Mouse (Mus musculus) erythroblast, embryonic 14.5 days (primary cell): ENCODE results near the gene Vps4b. TPM values are rescaled to one million over a fixed set of nuclear protein-coding genes. Genes with fewer than 3 reads are reported as not detected.

Experiments
- H3K27me3 ChIP-seq: 2 replicates; pipeline ENCODE4 v1.6.1; 2012; ENCODE audit warnings: inconsistent platforms; ENCODE audit not compliant: control insufficient read depth
- H3K36me3 ChIP-seq: 2 replicates; pipeline ENCODE4 v1.6.1; 2012; ENCODE audit warnings: mild to moderate bottlenecking, inconsistent platforms; ENCODE audit not compliant: control insufficient read depth
- H3K4me1 ChIP-seq: 2 replicates; pipeline ENCODE4 v1.6.1; 2012; ENCODE audit warnings: inconsistent platforms; ENCODE audit not compliant: control insufficient read depth
- H3K4me3 ChIP-seq: replicated peaks from 2 replicates; pipeline ENCODE3; 2012; ENCODE audit warnings: moderate library complexity, mild to moderate bottlenecking, inconsistent platforms
- H3K9me3 ChIP-seq: 2 replicates; pipeline ENCODE4 v1.6.1; 2012; ENCODE audit warnings: low read length, inconsistent platforms, mixed read lengths; ENCODE audit not compliant: control insufficient read depth
- GATA1 ChIP-seq: IDR thresholded peaks from 2 replicates; pipeline ENCODE4 v1.6.1; 2012; ENCODE audit warnings: low read length, inconsistent platforms, mixed read lengths
- TAL1 ChIP-seq: IDR thresholded peaks from 3 replicates; pipeline ENCODE4 v1.6.1; 2012; ENCODE audit warnings: low read length, inconsistent platforms, mixed read lengths
- polyA plus RNA-seq: library from polyadenylated mRNA; stranded (reverse); fragments of >175 nt; gene quantifications from 2 replicates; pipeline ENCODE4 v1.2.3, GENCODE M21; 2012

Gene Vps4b
- polyA plus RNA-seq, 1 experiment: 0.37 TPM

GRCm38 (mm10) chr1:106795634-106796541, 640 bp downstream of the Vps4b start:
- Histone ChIP-seq H3K4me1 (peaks cover 29% of the 10 kb centered on the region), H3K4me3 (peak overlapping the region; percentile 85), H3K9me3 (no peaks in the 10 kb centered on the region)

GRCm38 (mm10) chr1:106774896-106775295, 21.6 kb downstream of the Vps4b start:
- H3K27me3 ChIP-seq: no peaks in the 10 kb centered on the region
- peaks cover 92% of the 10 kb centered on the region for H3K36me3 ChIP-seq
- no peak for TF ChIP-seq GATA1
- no peak for TF ChIP-seq TAL1
- no peak overlapping the region for H3K4me3 ChIP-seq
- H3K4me1 ChIP-seq: no peaks in the 10 kb centered on the region
- H3K9me3 ChIP-seq: no peaks in the 10 kb centered on the region

More at GRCm38 (mm10) chr1:106795634-106796541, 640 bp downstream of the Vps4b start:
- TF ChIP-seq GATA1 (no peak), TAL1 (no peak)
- no peaks in the 10 kb centered on the region for H3K27me3 ChIP-seq
- H3K36me3 ChIP-seq: peaks cover 12% of the 10 kb centered on the region

GRCm38 (mm10) chr1:106774092-106774491, 22.4 kb downstream of the Vps4b start:
- TF ChIP-seq TAL1 (no peak), GATA1 (no peak)
- H3K4me3 ChIP-seq: no peak overlapping the region
- peaks cover 89% of the 10 kb centered on the region for H3K36me3 ChIP-seq
- H3K27me3 ChIP-seq: no peaks in the 10 kb centered on the region
- no peaks in the 10 kb centered on the region for H3K4me1 ChIP-seq
- no peaks in the 10 kb centered on the region for H3K9me3 ChIP-seq

GRCm38 (mm10) chr1:106768773-106769172, 27.8 kb downstream of the Vps4b start:
- no peaks in the 10 kb centered on the region for H3K4me1 ChIP-seq
- no peak overlapping the region for H3K4me3 ChIP-seq
- peaks cover 81% of the 10 kb centered on the region for H3K36me3 ChIP-seq
- H3K27me3 ChIP-seq: no peaks in the 10 kb centered on the region
- TF ChIP-seq TAL1 (no peak), GATA1 (no peak)
- H3K9me3 ChIP-seq: no peaks in the 10 kb centered on the region

- Histone ChIP-seq H3K27me3 (no peaks in the 10 kb centered on the region), H3K4me1 (no peaks in the 10 kb centered on the region), H3K4me3 (no peak overlapping the region), H3K9me3 (no peaks in the 10 kb centered on the region), H3K36me3 (peaks cover 62% of the 10 kb centered on the region)
- TF ChIP-seq TAL1: no peak
- TF ChIP-seq GATA1: no peak
Observed at GRCm38 (mm10) chr1:106765771-106766170, 30.8 kb downstream of the Vps4b start.

- H3K36me3 ChIP-seq: peaks cover 53% of the 10 kb centered on the region
- no peaks in the 10 kb centered on the region for H3K9me3 ChIP-seq
- H3K27me3 ChIP-seq: no peaks in the 10 kb centered on the region
- no peak overlapping the region for H3K4me3 ChIP-seq
- H3K4me1 ChIP-seq: peaks cover 7% of the 10 kb centered on the region
- TF ChIP-seq TAL1 (no peak), GATA1 (no peak)
Observed at GRCm38 (mm10) chr1:106764846-106765245, 31.7 kb downstream of the Vps4b start.

- Histone ChIP-seq H3K4me1 (peaks cover 13% of the 10 kb centered on the region), H3K27me3 (no peaks in the 10 kb centered on the region), H3K36me3 (peaks cover 50% of the 10 kb centered on the region), H3K4me3 (no peak overlapping the region), H3K9me3 (no peaks in the 10 kb centered on the region)
- TF ChIP-seq GATA1 (no peak), TAL1 (no peak)
Observed at GRCm38 (mm10) chr1:106764281-106764680, 32.2 kb downstream of the Vps4b start.

- H3K36me3 ChIP-seq: peaks cover 20% of the 10 kb centered on the region
- no peaks in the 10 kb centered on the region for H3K27me3 ChIP-seq
- H3K9me3 ChIP-seq: no peaks in the 10 kb centered on the region
- TF ChIP-seq GATA1: no peak
- no peak for TF ChIP-seq TAL1
- H3K4me1 ChIP-seq: peaks cover 33% of the 10 kb centered on the region
- H3K4me3 ChIP-seq: no peak overlapping the region
Observed at GRCm38 (mm10) chr1:106760750-106761149, 35.8 kb downstream of the Vps4b start.

GRCm38 (mm10) chr1:106759572-106760435, 36.7 kb downstream of the Vps4b start, which contains the start of gene Kdsr:
Gene Kdsr, minus strand, starts transcription at chr1:106759727.
- TF ChIP-seq TAL1 (no peak), GATA1 (no peak)
- H3K4me3 ChIP-seq: peak within 1 kb of the TSS; percentile 80
- H3K27me3 ChIP-seq: no peaks in the 10 kb centered on the region
- H3K9me3 ChIP-seq: no peaks in the 10 kb centered on the region
- H3K36me3 ChIP-seq: peaks cover 10% of the 10 kb centered on the region
- peaks cover 33% of the 10 kb centered on the region for H3K4me1 ChIP-seq
